Mouse (Mus musculus) heart, embryonic 13.5 days (tissue): ENCODE measurements at regions not wholly inside any gene's neighbourhood (a gene's known extent, or its start where the extent isn't known, plus 50 kb on each side); places are given as distances from the start of the nearest gene placed in this dataset.

Experiments
- ATAC-seq: fragments of 200-750 bp; cut with Nextera tagmentation; 2 replicates; pipeline ENCODE4 v1.8.0; 2017; ENCODE audit warnings: moderate TSS enrichment; ENCODE audit not compliant: insufficient number of reproducible peaks, low FRiP score, low TSS enrichment; ENCODE audit errors: extremely low read depth
- H3K27ac ChIP-seq: fragments of 300-500 bp; sonication (generic); replicated peaks from 2 replicates; pipeline ENCODE4 v1.5.1; 2015; ENCODE audit warnings: moderate library complexity, mild to moderate bottlenecking, inconsistent platforms
- H3K27me3 ChIP-seq: fragments of 300-500 bp; sonication (generic); replicated peaks from 2 replicates; pipeline ENCODE4 v1.6.1; 2015; ENCODE audit warnings: mild to moderate bottlenecking, inconsistent platforms
- H3K36me3 ChIP-seq: fragments of 300-500 bp; sonication (generic); 2 replicates; pipeline ENCODE4 v1.6.1; 2015; ENCODE audit warnings: mild to moderate bottlenecking, inconsistent platforms
- H3K4me1 ChIP-seq: fragments of 300-500 bp; sonication (generic); 2 replicates; pipeline ENCODE4 v1.6.1; 2015; ENCODE audit warnings: inconsistent platforms
- H3K4me2 ChIP-seq: fragments of 300-500 bp; sonication (generic); 2 replicates; pipeline ENCODE4 v1.6.1; 2015; ENCODE audit warnings: inconsistent platforms, mild to moderate bottlenecking, moderate library complexity
- H3K4me3 ChIP-seq: fragments of 300-500 bp; sonication (generic); 2 replicates; pipeline ENCODE4 v1.5.1; 2015; ENCODE audit warnings: moderate library complexity, mild to moderate bottlenecking, inconsistent platforms
- H3K9ac ChIP-seq: fragments of 300-500 bp; sonication (generic); 2 replicates; pipeline ENCODE4 v1.6.1; 2015; ENCODE audit warnings: inconsistent platforms, mild to moderate bottlenecking, moderate library complexity
- H3K9me3 ChIP-seq: fragments of 300-500 bp; sonication (generic); 2 replicates; pipeline ENCODE4 v1.6.1; 2016; ENCODE audit warnings: inconsistent platforms
- WGBS: fragments of 180-500 bp; shearing (Covaris S2); methylation state at CpG from one replicate; pipeline ENCODE4 v1.1.7; 2015; ENCODE audit warnings: mixed read lengths; 5-methylcytosine and 5-hydroxymethylcytosine counted together

DNA sequence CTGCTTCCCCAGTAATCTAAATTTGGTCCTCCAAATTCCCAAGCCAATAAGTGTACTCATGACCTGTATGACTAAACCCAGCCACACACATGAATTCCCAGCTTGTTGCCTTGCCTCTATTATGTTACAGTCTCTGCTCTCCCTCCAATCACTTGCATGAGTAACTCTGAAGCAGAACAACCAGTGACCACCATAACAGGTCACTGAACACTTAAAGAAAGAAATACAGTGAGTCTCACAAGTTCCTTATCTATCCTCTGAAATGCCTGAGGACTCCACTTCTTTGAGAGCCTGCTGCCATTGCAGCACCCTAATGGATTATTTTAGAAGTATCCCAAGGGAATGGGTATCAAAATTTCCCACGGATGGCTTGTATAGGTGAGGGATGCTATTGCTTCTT, 909.7 kb downstream of the Sorcs3 start:
- no peaks in the 10 kb centered on the region for H3K9me3 ChIP-seq
- H3K4me2 ChIP-seq: no peak overlapping the region
- WGBS: 60% methylated on average over 1 of the region's 1 CpGs
- no peak overlapping the region for H3K27ac ChIP-seq
- no peak overlapping the region for H3K4me3 ChIP-seq
- H3K9ac ChIP-seq: no peak overlapping the region
- H3K4me1 ChIP-seq: no peaks in the 10 kb centered on the region
- ATAC-seq: no peak
- H3K27me3 ChIP-seq: no peaks in the 10 kb centered on the region
- no peaks in the 10 kb centered on the region for H3K36me3 ChIP-seq

DNA sequence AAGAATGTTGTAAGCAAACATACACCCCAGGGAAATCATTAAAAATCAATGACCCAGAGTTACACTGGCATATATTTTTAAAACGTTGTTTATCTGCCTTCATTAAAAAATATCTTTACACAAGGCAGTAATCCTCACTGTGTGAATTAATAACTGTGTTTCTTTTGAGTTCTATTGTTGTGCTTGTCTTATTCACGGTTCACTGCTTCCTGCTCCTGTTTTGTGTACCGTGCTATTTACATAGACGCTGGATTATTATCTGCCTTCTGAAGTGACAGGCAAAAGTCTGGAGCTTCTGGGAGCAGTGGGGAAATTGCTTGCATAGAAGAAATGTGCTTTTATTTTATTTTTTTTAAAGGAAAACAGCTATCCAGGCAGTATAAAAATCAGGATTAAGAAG, 925.8 kb downstream of the Sorcs3 start:
- no peak overlapping the region for H3K9ac ChIP-seq
- H3K4me1 ChIP-seq: no peaks in the 10 kb centered on the region
- H3K9me3 ChIP-seq: no peaks in the 10 kb centered on the region; the same call in 1 of the 2 replicates
- no peak overlapping the region for H3K27ac ChIP-seq
- 53% methylated on average over 4 of the region's 4 CpGs for WGBS
- no peak overlapping the region for H3K4me2 ChIP-seq
- no peaks in the 10 kb centered on the region for H3K27me3 ChIP-seq
- no peak overlapping the region for H3K4me3 ChIP-seq
- no peaks in the 10 kb centered on the region for H3K36me3 ChIP-seq
- no peak for ATAC-seq

DNA sequence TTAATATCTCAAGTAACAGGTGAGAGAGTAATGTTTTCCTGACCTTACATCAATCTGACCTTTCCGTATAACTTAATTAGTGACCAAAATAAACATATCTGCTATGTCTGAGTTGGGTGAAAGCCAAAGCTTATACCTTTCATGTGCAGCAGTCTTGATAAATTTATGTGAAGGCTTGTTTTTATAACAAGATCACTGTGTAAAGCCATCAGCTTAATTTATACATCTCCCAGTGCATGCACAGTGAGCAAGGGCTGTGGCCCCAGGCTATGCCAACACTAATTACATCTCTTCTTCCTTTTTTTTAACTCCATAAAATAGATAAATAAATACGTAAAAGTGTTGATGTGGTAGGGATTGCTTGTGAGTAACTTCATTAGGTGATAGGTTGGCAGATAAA, 966.3 kb downstream of the Sorcs3 start:
- Histone ChIP-seq H3K4me3 (no peak overlapping the region), H3K36me3 (no peaks in the 10 kb centered on the region), H3K27ac (no peak overlapping the region), H3K9me3 (no peaks in the 10 kb centered on the region), H3K4me2 (no peak overlapping the region), H3K27me3 (no peaks in the 10 kb centered on the region), H3K9ac (no peak overlapping the region), H3K4me1 (no peaks in the 10 kb centered on the region)
- ATAC-seq: no peak
- 67% methylated on average over 2 of the region's 2 CpGs for WGBS

DNA sequence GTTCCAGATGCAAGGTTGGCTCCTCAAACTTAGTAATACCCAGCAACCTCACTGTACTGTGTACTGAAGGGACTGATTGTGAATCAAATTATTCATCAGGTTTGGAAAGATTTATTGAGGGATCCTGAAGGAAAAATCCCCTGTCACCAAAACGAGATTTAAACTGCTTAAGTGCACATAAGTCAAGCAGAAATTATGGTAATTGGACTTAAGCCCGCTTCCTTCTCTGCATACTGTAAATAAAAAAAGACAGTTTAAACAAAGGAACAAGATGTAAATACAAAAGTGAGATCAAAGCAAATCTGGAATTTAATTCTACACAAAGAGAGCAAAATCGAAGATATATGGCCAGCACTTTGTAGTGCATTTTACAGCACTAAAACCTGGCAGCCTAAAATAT, 1002.1 kb downstream of the Sorcs3 start:
- WGBS: 70% methylated on average over 3 of the region's 3 CpGs
- H3K36me3 ChIP-seq: no peaks in the 10 kb centered on the region
- H3K4me1 ChIP-seq: no peaks in the 10 kb centered on the region
- H3K4me2 ChIP-seq: no peak overlapping the region
- H3K27me3 ChIP-seq: no peaks in the 10 kb centered on the region
- H3K27ac ChIP-seq: no peak overlapping the region
- no peak overlapping the region for H3K9ac ChIP-seq
- H3K9me3 ChIP-seq: no peaks in the 10 kb centered on the region
- ATAC-seq: no peak
- H3K4me3 ChIP-seq: no peak overlapping the region

DNA sequence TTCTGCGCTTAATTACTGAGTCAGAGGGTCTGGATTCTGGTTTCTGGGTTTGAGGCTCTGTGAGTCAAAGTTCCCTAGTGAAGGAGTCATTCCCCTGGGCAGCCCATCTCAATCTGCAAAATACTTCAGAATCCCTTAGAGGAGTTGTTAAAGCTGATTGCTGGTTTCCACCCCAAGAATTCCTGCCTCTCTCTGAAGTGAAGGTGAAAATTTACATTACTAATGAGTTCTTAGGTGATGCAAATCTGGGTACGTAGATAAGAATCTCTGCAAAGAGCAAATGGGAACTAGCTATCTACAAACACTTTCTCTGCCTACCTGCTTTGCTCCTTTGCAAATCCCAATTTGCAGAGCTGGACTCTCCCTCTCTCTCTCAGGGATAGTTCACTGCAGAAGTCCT, 1036.8 kb downstream of the Sorcs3 start:
- H3K4me2 ChIP-seq: no peak overlapping the region
- ATAC-seq: no peak
- no peak overlapping the region for H3K9ac ChIP-seq
- H3K4me1 ChIP-seq: no peaks in the 10 kb centered on the region
- H3K4me3 ChIP-seq: no peak overlapping the region
- H3K27me3 ChIP-seq: no peaks in the 10 kb centered on the region
- no peaks in the 10 kb centered on the region for H3K36me3 ChIP-seq
- H3K27ac ChIP-seq: no peak overlapping the region
- H3K9me3 ChIP-seq: no peaks in the 10 kb centered on the region
- WGBS: 32% methylated on average over 2 of the region's 2 CpGs

DNA sequence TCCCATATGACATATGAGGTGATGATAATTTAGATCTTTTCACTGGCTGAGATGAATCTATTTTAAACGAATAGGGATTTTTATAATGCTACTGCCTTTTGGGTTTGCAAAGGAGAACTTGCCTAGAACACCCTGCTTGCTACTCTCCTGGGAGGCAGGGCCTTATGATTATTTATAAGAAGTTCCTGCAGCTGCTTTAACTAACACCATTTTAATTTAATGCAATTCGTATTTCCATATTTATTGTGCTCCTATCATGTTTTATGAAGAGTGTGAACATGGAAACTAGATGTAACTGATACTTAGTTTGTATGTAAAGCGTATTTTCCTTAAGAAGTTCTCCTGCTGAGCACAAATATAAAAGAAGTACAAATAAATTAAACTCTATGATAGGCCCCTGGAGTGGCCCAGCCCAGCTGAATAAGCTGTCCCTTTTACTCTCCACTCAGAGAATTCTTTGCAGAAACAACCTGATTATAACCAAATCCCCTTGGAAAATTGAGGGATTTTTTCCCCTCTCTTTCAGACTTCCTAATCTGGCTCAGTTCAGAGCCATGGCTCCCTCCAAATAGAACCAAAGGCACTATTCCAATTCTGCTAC, 1039.4 kb downstream of the Sorcs3 start:
- no peak for ATAC-seq
- no peak overlapping the region for H3K9ac ChIP-seq
- no peak overlapping the region for H3K4me3 ChIP-seq
- no peak overlapping the region for H3K27ac ChIP-seq
- H3K27me3 ChIP-seq: no peaks in the 10 kb centered on the region
- H3K36me3 ChIP-seq: no peaks in the 10 kb centered on the region
- H3K9me3 ChIP-seq: no peaks in the 10 kb centered on the region
- no peak overlapping the region for H3K4me2 ChIP-seq
- WGBS: 54% methylated on average over 3 of the region's 3 CpGs
- no peaks in the 10 kb centered on the region for H3K4me1 ChIP-seq

DNA sequence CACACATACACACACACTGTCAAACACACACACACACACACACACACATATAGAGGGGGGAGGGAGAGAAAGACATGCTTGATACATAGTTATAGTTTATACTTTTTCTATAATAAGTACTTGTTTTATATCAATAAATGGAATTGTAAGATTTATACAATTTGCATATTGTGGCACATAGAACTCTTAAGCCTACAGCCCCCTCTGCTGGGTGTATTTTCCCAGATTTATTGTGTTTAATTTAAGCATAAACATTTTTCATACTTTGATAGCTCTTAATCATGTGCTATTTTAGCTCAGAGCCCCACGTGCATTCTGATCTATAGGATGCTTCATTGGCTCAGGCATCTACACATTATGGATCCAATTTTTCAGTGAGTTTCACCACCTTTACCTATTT, 1058.8 kb downstream of the Sorcs3 start:
- no peak for ATAC-seq
- no peaks in the 10 kb centered on the region for H3K27me3 ChIP-seq
- no peaks in the 10 kb centered on the region for H3K9me3 ChIP-seq
- H3K4me1 ChIP-seq: 0 out of 2 replicates have a peak, but pooled peaks cover 8% of the 10 kb centered on the region
- no peak overlapping the region for H3K9ac ChIP-seq
- no peaks in the 10 kb centered on the region for H3K36me3 ChIP-seq
- WGBS: 62% methylated on average over 1 of the region's 1 CpGs
- H3K4me3 ChIP-seq: no peak overlapping the region
- no peak overlapping the region for H3K27ac ChIP-seq
- no peak overlapping the region for H3K4me2 ChIP-seq

DNA sequence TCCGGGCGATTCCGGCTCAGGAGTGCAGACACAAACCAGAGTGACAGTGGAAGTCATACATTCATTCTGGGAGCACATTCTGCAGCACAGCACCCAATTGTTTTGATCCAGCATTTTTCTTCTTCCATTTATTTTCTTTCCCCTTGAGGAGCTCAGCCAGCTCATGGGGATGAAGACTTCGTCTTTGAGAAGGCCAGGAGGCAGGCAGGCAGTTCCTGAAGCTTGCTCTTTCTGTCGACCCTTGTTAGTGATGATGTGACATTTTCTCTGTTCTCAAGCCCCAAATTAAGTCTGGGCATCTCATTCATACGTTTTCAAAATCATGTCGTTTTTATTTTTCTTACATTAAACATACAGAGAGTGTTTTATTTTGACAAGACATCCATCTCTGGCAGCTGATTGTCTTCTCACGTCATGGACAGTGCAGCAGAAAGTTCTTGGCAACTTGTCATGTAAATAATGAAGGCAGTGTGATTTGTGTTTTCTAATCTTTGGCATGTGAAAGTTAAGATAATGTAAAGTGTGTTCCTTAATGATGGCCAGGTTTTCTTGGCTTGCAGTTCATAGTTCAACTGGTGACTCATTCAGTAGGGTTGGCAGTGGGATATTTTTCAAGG, 1062.1 kb downstream of the Sorcs3 start:
- no peaks in the 10 kb centered on the region for H3K9me3 ChIP-seq
- H3K4me1 ChIP-seq: 0 out of 2 replicates have a peak, but pooled peaks cover 8% of the 10 kb centered on the region
- ATAC-seq: no peak
- H3K27me3 ChIP-seq: no peaks in the 10 kb centered on the region
- H3K4me2 ChIP-seq: no peak overlapping the region
- no peak overlapping the region for H3K4me3 ChIP-seq
- WGBS: 41% methylated on average over 8 of the region's 8 CpGs
- H3K36me3 ChIP-seq: no peaks in the 10 kb centered on the region
- H3K27ac ChIP-seq: peak overlapping the region; percentile 32
- no peak overlapping the region for H3K9ac ChIP-seq

DNA sequence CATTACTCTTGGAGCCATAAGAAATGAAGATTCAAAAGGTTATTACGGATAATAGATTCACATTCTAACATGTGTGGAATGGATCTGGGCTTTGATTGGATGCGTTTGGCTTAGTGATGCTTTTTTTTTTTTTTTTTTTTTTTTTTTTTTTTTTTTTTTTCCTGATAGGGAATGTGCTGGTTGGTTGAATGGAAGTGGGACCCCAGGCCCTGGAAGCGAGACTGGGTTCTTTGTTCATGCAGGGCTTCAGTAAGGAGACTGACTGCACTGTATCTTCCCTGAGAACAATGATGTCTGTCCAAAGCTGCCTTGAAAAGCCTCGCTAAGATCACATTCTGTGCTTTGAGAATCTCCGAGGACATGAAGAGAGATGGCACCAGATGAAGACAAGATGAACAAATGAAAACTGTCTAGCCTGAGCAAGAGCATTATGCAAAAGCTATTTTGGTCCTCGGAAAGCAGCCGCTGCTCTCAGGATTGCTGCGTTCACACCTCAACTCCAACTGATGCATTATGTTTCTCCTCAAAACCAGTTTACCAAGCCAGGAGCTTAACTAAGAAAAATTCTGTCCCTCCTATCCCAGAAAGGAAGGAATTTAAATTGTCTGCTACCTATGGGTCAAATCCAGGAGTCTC, 1076.9 kb downstream of the Sorcs3 start:
- no peaks in the 10 kb centered on the region for H3K36me3 ChIP-seq
- no peak overlapping the region for H3K4me2 ChIP-seq
- H3K9ac ChIP-seq: no peak overlapping the region
- 66% methylated on average over 8 of the region's 8 CpGs for WGBS
- no peak overlapping the region for H3K27ac ChIP-seq
- H3K4me3 ChIP-seq: no peak overlapping the region
- H3K27me3 ChIP-seq: no peaks in the 10 kb centered on the region
- no peaks in the 10 kb centered on the region for H3K4me1 ChIP-seq
- no peaks in the 10 kb centered on the region for H3K9me3 ChIP-seq
- ATAC-seq: no peak

DNA sequence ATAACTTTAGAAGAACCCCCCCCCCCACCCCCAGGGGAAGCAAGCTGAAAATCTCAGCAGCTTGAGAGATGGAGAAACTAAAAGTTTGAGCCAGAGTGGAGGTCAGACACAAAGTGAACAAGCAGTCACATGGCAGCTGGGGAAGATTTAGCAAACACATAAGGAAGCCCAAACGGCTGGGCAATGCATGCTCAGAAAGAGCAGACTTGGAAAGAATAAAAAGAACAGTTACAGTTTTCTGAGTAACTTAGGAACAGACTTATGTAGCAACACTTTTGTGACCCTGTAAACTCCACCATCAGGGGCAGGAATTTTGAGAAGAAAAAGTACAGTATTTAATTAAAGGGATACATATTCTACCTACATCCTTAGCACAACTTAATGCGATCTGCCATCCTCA, 1089.2 kb downstream of the Sorcs3 start:
- Histone ChIP-seq H3K9ac (no peak overlapping the region), H3K27me3 (no peaks in the 10 kb centered on the region), H3K4me3 (no peak overlapping the region), H3K4me2 (no peak overlapping the region), H3K27ac (no peak overlapping the region), H3K9me3 (no peaks in the 10 kb centered on the region), H3K4me1 (0 out of 2 replicates have a peak, but pooled peaks cover 7% of the 10 kb centered on the region), H3K36me3 (no peaks in the 10 kb centered on the region)
- WGBS: 71% methylated on average over 2 of the region's 2 CpGs
- no peak for ATAC-seq

DNA sequence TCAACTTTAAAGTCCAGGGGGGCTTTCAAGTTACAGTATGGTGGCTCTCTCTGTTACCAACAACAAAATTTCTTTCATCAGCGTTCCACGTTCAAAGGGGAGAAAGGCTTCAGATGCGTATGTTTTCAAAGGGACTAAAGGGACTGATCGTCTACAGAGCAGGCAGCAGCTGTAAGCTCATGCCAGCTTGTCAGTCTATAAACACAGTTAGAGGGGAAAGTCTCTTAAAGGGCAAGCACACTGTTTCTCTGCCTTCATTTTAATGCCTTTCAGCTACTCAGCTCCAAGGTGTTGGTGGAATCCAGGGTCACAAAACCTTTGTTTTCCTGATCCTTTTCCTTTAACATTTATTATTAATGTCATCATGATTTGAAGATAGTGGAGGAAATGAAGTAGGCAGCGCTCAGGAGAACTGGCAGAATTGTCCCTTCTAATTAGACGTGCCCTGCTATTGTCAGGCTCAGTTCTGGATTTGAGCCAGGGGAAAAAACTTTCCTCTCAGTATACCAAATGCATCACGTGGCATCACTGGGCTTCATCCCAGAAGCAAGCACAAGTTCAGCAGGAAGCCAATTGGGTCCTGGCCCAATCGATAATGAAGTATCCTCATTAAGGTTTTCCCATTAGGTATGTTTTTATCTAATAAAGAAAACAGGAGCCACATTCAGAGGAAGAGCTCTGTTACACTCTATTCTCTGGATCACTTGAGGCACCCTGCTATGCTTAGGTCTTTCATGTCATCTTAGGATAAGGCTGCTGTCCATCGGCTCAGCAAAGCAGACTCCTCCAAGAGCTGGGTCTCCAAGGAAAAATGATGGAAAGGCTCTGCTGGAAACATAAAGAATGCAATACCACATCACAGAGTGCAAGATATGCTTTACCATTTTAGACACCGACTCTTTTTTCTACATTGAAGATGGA, 1093.8 kb downstream of the Sorcs3 start:
- ATAC-seq: no peak

More for the DNA sequence above, 1093.8 kb downstream of the Sorcs3 start:
- Histone ChIP-seq H3K4me1 (0 out of 2 replicates have a peak, but pooled peaks cover 7% of the 10 kb centered on the region), H3K9me3 (no peaks in the 10 kb centered on the region), H3K27ac (no peak overlapping the region), H3K9ac (no peak overlapping the region), H3K4me2 (peak overlapping the region; percentile 26), H3K4me3 (no peak overlapping the region), H3K27me3 (no peaks in the 10 kb centered on the region), H3K36me3 (no peaks in the 10 kb centered on the region)
- WGBS: 39% methylated on average over 10 of the region's 10 CpGs
